Mouse (Mus musculus) spleen, adult 2 months (tissue): ENCODE data around the gene Shank2. TPM values are rescaled to one million over a fixed set of nuclear protein-coding genes. Genes with fewer than 3 reads are reported as not detected.

Experiments used
- DNase-seq, 2 experiments: peaks; one replicate each; pipeline versions ENCODE4 v3.0.0 to v3.0.0-alpha.2; 2012 to 2021; ENCODE audit warnings: low spot score in 2 of 2, low read depth in 1 of 2
- H3K27ac ChIP-seq: fragments of 200-500 bp; 2 replicates; pipeline ENCODE4 v1.5.1; 2012; ENCODE audit warnings: low read length, inconsistent platforms; ENCODE audit not compliant: insufficient read depth
- H3K27me3 ChIP-seq: fragments of 200-500 bp; 2 replicates; pipeline ENCODE4 v1.6.1; 2012; ENCODE audit warnings: mild to moderate bottlenecking, moderate library complexity, low read length, inconsistent platforms; ENCODE audit not compliant: control insufficient read depth, insufficient read depth
- H3K36me3 ChIP-seq: fragments of 200-500 bp; 2 replicates; pipeline ENCODE4 v1.6.1; 2012; ENCODE audit warnings: mild to moderate bottlenecking, low read length, inconsistent platforms; ENCODE audit not compliant: control insufficient read depth, insufficient read depth
- H3K4me1 ChIP-seq: fragments of 200-500 bp; 2 replicates; pipeline ENCODE4 v1.6.1; 2011; ENCODE audit warnings: inconsistent platforms; ENCODE audit not compliant: control insufficient read depth, insufficient read depth, insufficient read length
- H3K4me3 ChIP-seq: fragments of 200-500 bp; 2 replicates; pipeline ENCODE4 v1.5.1; 2011; ENCODE audit warnings: mild to moderate bottlenecking, inconsistent platforms; ENCODE audit not compliant: insufficient read depth, insufficient read length; ENCODE audit errors: extremely low read depth
- CTCF ChIP-seq: fragments of 200-500 bp; IDR thresholded peaks from 2 replicates; pipeline ENCODE4 v1.5.1; 2011; ENCODE audit warnings: mild to moderate bottlenecking, inconsistent platforms; ENCODE audit not compliant: insufficient read depth, insufficient read length, insufficient replicate concordance; ENCODE audit errors: extremely low read depth
- POLR2A ChIP-seq: fragments of 200-500 bp; IDR thresholded peaks from 2 replicates; pipeline ENCODE4 v1.6.1; 2011; ENCODE audit warnings: low read depth, low read length, inconsistent platforms
- WGBS: fragments of 180-500 bp; shearing (Covaris S2); methylation state at CpG from one replicate; pipeline ENCODE4 v1.1.7; 2018; 5-methylcytosine and 5-hydroxymethylcytosine counted together
- polyA plus RNA-seq: library from polyadenylated mRNA; depleted of rRNA; stranded (reverse); fragments of >200 nt; gene quantifications from 2 replicates; pipeline ENCODE4 v1.2.3, GENCODE M21; 2012

Gene Shank2
- polyA plus RNA-seq, 1 experiment, result 0.13 TPM

DNA sequence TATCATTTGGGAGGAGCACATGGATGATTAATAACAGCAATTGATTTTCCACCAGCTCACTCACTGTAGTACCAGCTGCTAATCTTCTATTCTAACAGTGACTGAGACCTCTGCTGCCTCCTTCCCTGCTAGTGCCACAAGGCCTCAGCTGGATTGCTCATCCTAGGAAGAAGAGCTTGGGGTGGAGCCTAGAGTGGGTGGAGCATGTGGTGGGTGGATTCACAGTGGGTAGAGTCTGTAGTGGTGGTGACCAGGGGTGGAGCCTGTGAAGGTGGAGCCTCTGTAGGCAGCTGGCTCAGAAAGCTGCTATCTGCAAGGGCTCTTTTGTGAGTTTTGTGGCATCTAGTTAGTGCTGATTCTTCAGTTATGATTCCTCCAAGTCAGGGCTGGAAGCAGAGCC, 334.9 kb downstream of the Shank2 start:
- Histone ChIP-seq H3K27ac (no peak overlapping the region), H3K4me1 (no peaks in the 10 kb centered on the region), H3K27me3 (no peaks in the 10 kb centered on the region), H3K36me3 (no peaks in the 10 kb centered on the region), H3K4me3 (no peak overlapping the region)
- DNase-seq, result no peak
- TF ChIP-seq POLR2A (no peak), CTCF (no peak)

DNA sequence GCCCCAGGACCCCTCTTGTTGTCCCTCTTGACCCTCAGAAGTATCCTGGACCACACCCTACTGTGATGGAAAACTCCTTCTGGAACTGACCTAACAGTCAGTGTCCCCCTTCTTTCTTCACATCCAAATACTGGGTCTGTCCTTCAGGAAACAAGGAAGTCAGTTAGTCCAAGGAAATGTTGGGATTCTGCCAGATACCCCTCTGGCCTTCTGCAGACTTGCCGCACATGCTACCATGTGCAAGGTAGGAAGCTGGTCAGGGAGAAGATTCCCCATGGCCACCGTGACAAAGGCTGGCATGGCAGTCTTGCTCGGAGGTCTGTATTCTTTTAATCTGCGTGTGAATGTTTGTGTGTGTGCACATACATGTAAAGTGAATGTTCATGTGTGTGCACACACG, 337.0 kb downstream of the Shank2 start:
- no peak overlapping the region for H3K27ac ChIP-seq
- WGBS, result 81% methylated on average over 5 of the region's 5 CpGs
- no peak for TF ChIP-seq POLR2A
- TF ChIP-seq CTCF, result no peak
- H3K36me3 ChIP-seq, result no peaks in the 10 kb centered on the region
- DNase-seq, result no peak
- no peaks in the 10 kb centered on the region for H3K27me3 ChIP-seq
- H3K4me3 ChIP-seq, result no peak overlapping the region
- no peaks in the 10 kb centered on the region for H3K4me1 ChIP-seq

- Histone ChIP-seq H3K27ac (no peak overlapping the region), H3K4me3 (no peak overlapping the region), H3K36me3 (no peaks in the 10 kb centered on the region), H3K4me1 (no peaks in the 10 kb centered on the region), H3K27me3 (no peaks in the 10 kb centered on the region)
- no peak for DNase-seq
- TF ChIP-seq CTCF (no peak), POLR2A (no peak)
- WGBS, result 84% methylated on average over 6 of the region's 6 CpGs
These were observed 338.6 kb downstream of the Shank2 start for GRCm38 (mm10) chr7:144340376-144340775.

GRCm38 (mm10) chr7:144366133-144366532, 364.4 kb downstream of the Shank2 start:
- no peak overlapping the region for H3K4me3 ChIP-seq
- no peaks in the 10 kb centered on the region for H3K36me3 ChIP-seq
- no peaks in the 10 kb centered on the region for H3K27me3 ChIP-seq
- DNase-seq, result no peak
- 89% methylated on average over 2 of the region's 2 CpGs for WGBS
- no peak overlapping the region for H3K27ac ChIP-seq
- TF ChIP-seq CTCF (no peak), POLR2A (no peak)
- H3K4me1 ChIP-seq, result no peaks in the 10 kb centered on the region

GRCm38 (mm10) chr7:144373059-144373458, 371.3 kb downstream of the Shank2 start:
- Histone ChIP-seq H3K27me3 (no peaks in the 10 kb centered on the region), H3K27ac (no peak overlapping the region), H3K4me1 (no peaks in the 10 kb centered on the region), H3K36me3 (no peaks in the 10 kb centered on the region), H3K4me3 (no peak overlapping the region)
- TF ChIP-seq POLR2A (no peak), CTCF (no peak)
- WGBS, result 96% methylated on average over 8 of the region's 8 CpGs
- no peak for DNase-seq

- Histone ChIP-seq H3K4me3 (no peak overlapping the region), H3K27me3 (no peaks in the 10 kb centered on the region), H3K27ac (no peak overlapping the region), H3K36me3 (no peaks in the 10 kb centered on the region), H3K4me1 (no peaks in the 10 kb centered on the region)
- TF ChIP-seq CTCF, result no peak
- TF ChIP-seq POLR2A, result no peak
- 70% methylated on average over 2 of the region's 2 CpGs for WGBS
- no peak for DNase-seq
These were observed 373.8 kb downstream of the Shank2 start for GRCm38 (mm10) chr7:144375483-144375882.

- H3K27me3 ChIP-seq, result no peaks in the 10 kb centered on the region
- DNase-seq, result no peak
These were observed 376.5 kb downstream of the Shank2 start for GRCm38 (mm10) chr7:144378254-144378653.

More at GRCm38 (mm10) chr7:144378254-144378653, 376.5 kb downstream of the Shank2 start:
- no peak for TF ChIP-seq POLR2A
- no peak for TF ChIP-seq CTCF
- no peaks in the 10 kb centered on the region for H3K36me3 ChIP-seq
- no peaks in the 10 kb centered on the region for H3K4me1 ChIP-seq
- H3K4me3 ChIP-seq, result no peak overlapping the region
- 70% methylated on average over 4 of the region's 4 CpGs for WGBS
- no peak overlapping the region for H3K27ac ChIP-seq
